Mouse (Mus musculus): ENCODE data around the gene Rhox3a. TPM values are rescaled to one million over a fixed set of nuclear protein-coding genes. Genes with fewer than 3 reads are reported as not detected.
"Not testable (repeated sequence)": the region's sequence is repeated elsewhere in the genome, so short reads cannot be mapped to it uniquely, and the experiment has no call there.

Gene Rhox3a
- not detected in 2 replicates for polyA plus RNA-seq (2012; rRNA removed)

GRCm38 (mm10) chrX:37249619-37250018, at the start of gene Rhox3a:
TSS of gene Rhox3a (plus strand) at chrX:37249919.
- 90% methylated on average over 1 of the region's 3 CpGs for WGBS
- not testable (repeated sequence) for H3K27me3 ChIP-seq (ENCODE audit: control insufficient read depth, insufficient read depth, low read length); H3K27ac ChIP-seq (ENCODE audit: control insufficient read depth, insufficient read depth, low read length); H3K4me1 ChIP-seq (replicated peaks; ENCODE audit: control insufficient read depth, insufficient read depth, low read length); H3K36me3 ChIP-seq (ENCODE audit: control insufficient read depth, insufficient read depth, low read length); H3K4me3 ChIP-seq (ENCODE audit: control insufficient read depth, insufficient read depth, low read length); DNase-seq

GRCm38 (mm10) chrX:37210941-37211340, 38.8 kb upstream of the Rhox3a start, which contains the start of gene Gm9:
TSS of gene Gm9 (minus strand) at chrX:37211041.
- no peak for TF ChIP-seq POLR2A (IDR thresholded peaks at IDR 0.05; ENCODE audit: control insufficient read depth, extremely low read depth, insufficient read depth, low read length, poor library complexity)
- no peak for TF ChIP-seq CTCF (IDR thresholded peaks at IDR 0.05; ENCODE audit: borderline replicate concordance, control insufficient read depth, extremely low read depth, insufficient read depth, low read length, poor library complexity)
- Histone ChIP-seq H3K27ac (ENCODE audit: control insufficient read depth, insufficient read depth, low read length) (no peak within 1 kb of the TSS), H3K4me1 (replicated peaks; ENCODE audit: control insufficient read depth, insufficient read depth, low read length) (no peaks in the 10 kb centered on the region), H3K36me3 (ENCODE audit: control insufficient read depth, insufficient read depth, low read length) (no peaks in the 10 kb centered on the region), H3K4me3 (ENCODE audit: control insufficient read depth, insufficient read depth, low read length) (no peak within 1 kb of the TSS), H3K27me3 (ENCODE audit: control insufficient read depth, insufficient read depth, low read length) (no peaks in the 10 kb centered on the region)
- 95% methylated on average over 10 of the region's 10 CpGs for WGBS
- DNase-seq, result no peak

- not testable (repeated sequence) for H3K4me1 ChIP-seq (replicated peaks; ENCODE audit: control insufficient read depth, insufficient read depth, low read length); H3K27me3 ChIP-seq (ENCODE audit: control insufficient read depth, insufficient read depth, low read length); H3K4me3 ChIP-seq (ENCODE audit: control insufficient read depth, insufficient read depth, low read length); DNase-seq; H3K27ac ChIP-seq (ENCODE audit: control insufficient read depth, insufficient read depth, low read length); H3K36me3 ChIP-seq (ENCODE audit: control insufficient read depth, insufficient read depth, low read length)
- 95% methylated on average over 1 of the region's 1 CpGs for WGBS
Observed at GRCm38 (mm10) chrX:37222158-37222557, 27.6 kb upstream of the Rhox3a start, which contains the start of gene Rhox1. TSS of gene Rhox1 (minus strand) at chrX:37222258.

GRCm38 (mm10) chrX:37244676-37245075, 5.0 kb upstream of the Rhox3a start, which contains the start of gene Rhox2a:
TSS of gene Rhox2a (plus strand) at chrX:37244976.
- H3K27me3 ChIP-seq (ENCODE audit: control insufficient read depth, insufficient read depth, low read length); H3K27ac ChIP-seq (ENCODE audit: control insufficient read depth, insufficient read depth, low read length); H3K36me3 ChIP-seq (ENCODE audit: control insufficient read depth, insufficient read depth, low read length); H3K4me1 ChIP-seq (replicated peaks; ENCODE audit: control insufficient read depth, insufficient read depth, low read length); H3K4me3 ChIP-seq (ENCODE audit: control insufficient read depth, insufficient read depth, low read length); DNase-seq: not testable (repeated sequence)
- WGBS, result 90% methylated on average over 2 of the region's 9 CpGs

GRCm38 (mm10) chrX:37265038-37265437, 15.3 kb downstream of the Rhox3a start, which contains the start of gene Rhox4a:
TSS of gene Rhox4a (plus strand) at chrX:37265338.
- not testable (repeated sequence) for H3K4me3 ChIP-seq (ENCODE audit: control insufficient read depth, insufficient read depth, low read length); H3K4me1 ChIP-seq (replicated peaks; ENCODE audit: control insufficient read depth, insufficient read depth, low read length); DNase-seq; H3K36me3 ChIP-seq (ENCODE audit: control insufficient read depth, insufficient read depth, low read length); H3K27me3 ChIP-seq (ENCODE audit: control insufficient read depth, insufficient read depth, low read length); H3K27ac ChIP-seq (ENCODE audit: control insufficient read depth, insufficient read depth, low read length)
- 95% methylated on average over 11 of the region's 19 CpGs for WGBS

Other genes starting within 250 kb of the Rhox3a start
- gene Sowahd, start 201.1 kb upstream of the Rhox3a start, polyA plus RNA-seq (2012; rRNA removed), result 0.13 and 0.19 TPM in 2 replicates
- gene Rpl39, start 164.5 kb upstream of the Rhox3a start, polyA plus RNA-seq (2012; rRNA removed), result 98.5 and 123 TPM in 2 replicates
- gene Upf3b, start 139.6 kb upstream of the Rhox3a start, polyA plus RNA-seq (2012; rRNA removed), result 4.8 and 5.0 TPM in 2 replicates
- gene Nkap, start 123.1 kb upstream of the Rhox3a start, polyA plus RNA-seq (2012; rRNA removed), result 5.9 and 6.8 TPM in 2 replicates
- 0.06 and 0.13 TPM in 2 replicates for gene Akap14, start 81.1 kb upstream of the Rhox3a start, polyA plus RNA-seq (2012; rRNA removed)
- 224 and 326 TPM in 2 replicates for gene Ndufa1, start 58.8 kb upstream of the Rhox3a start, polyA plus RNA-seq (2012; rRNA removed)
- gene Rnf113a1, start 58.7 kb upstream of the Rhox3a start, polyA plus RNA-seq (2012; rRNA removed), result 3.9 and 4.1 TPM in 2 replicates
- not detected in 2 replicates for gene Gm9, start 38.9 kb upstream of the Rhox3a start, polyA plus RNA-seq (2012; rRNA removed)
- not detected in 2 replicates for gene Rhox1, start 27.7 kb upstream of the Rhox3a start, polyA plus RNA-seq (2012; rRNA removed)
- not detected in 2 replicates for gene Rhox2a, start 4.9 kb upstream of the Rhox3a start, polyA plus RNA-seq (2012; rRNA removed)
- not detected in 2 replicates for gene Rhox4a, start 15.4 kb downstream of the Rhox3a start, polyA plus RNA-seq (2012; rRNA removed)
- gene Rhox3a2, start 130.1 kb downstream of the Rhox3a start, polyA plus RNA-seq (2012; rRNA removed), result not detected in 2 replicates
- gene Rhox4a2, start 140.9 kb downstream of the Rhox3a start, polyA plus RNA-seq (2012; rRNA removed), result 1.2 and 1.6 TPM in 2 replicates
- not detected in 2 replicates for gene Rhox2b, start 162.1 kb downstream of the Rhox3a start, polyA plus RNA-seq (2012; rRNA removed)
- 0.48 and 0.54 TPM in 2 replicates for gene Rhox4b, start 182.6 kb downstream of the Rhox3a start, polyA plus RNA-seq (2012; rRNA removed)
- not detected in 2 replicates for gene Rhox2c, start 203.8 kb downstream of the Rhox3a start, polyA plus RNA-seq (2012; rRNA removed)
- gene Rhox3c, start 208.7 kb downstream of the Rhox3a start, polyA plus RNA-seq (2012; rRNA removed), result not detected in 2 replicates
- gene Rhox4c, start 230.4 kb downstream of the Rhox3a start, polyA plus RNA-seq (2012; rRNA removed), result not detected in 2 replicates
- not detected in 2 replicates for gene Rhox2d, start 243.5 kb downstream of the Rhox3a start, polyA plus RNA-seq (2012; rRNA removed)